Mouse (Mus musculus): Measurements from ENCODE around the gene Iltifb. TPM values are rescaled to one million over a fixed set of nuclear protein-coding genes. Genes with fewer than 3 reads are reported as not detected.
A peak's percentile ranks its signal among the peaks of the same experiment; 100 is the strongest.
"Not testable (repeated sequence)": the region's sequence is repeated elsewhere in the genome, so short reads cannot be mapped to it uniquely, and the experiment has no call there.

Iltifb gene
- polyA plus RNA-seq, 1 experiment, result not detected

- H3K36me3 ChIP-seq (ENCODE audit: control insufficient read depth, insufficient read depth, low read length); H3K4me3 ChIP-seq (ENCODE audit: insufficient read depth, low read depth, low read length): not testable (repeated sequence)
- 40% methylated on average over 1 of the region's 8 CpGs for WGBS
Measured at GRCm38 (mm10) chr10:118268812-118269211, 26.0 kb downstream of the Iltifb start.

GRCm38 (mm10) chr10:118258388-118258787 lies 36.5 kb downstream of the Iltifb start, which contains the start of gene Gm32802:
Gene Gm32802 (plus strand): TSS chr10:118258688.
- H3K27ac ChIP-seq (ENCODE audit: insufficient read depth, low read depth, low read length); H3K36me3 ChIP-seq (ENCODE audit: control insufficient read depth, insufficient read depth, low read length); H3K27me3 ChIP-seq (replicated peaks; ENCODE audit: control insufficient read depth, insufficient read depth, low read length); H3K4me1 ChIP-seq (ENCODE audit: control insufficient read depth, insufficient read depth, low read length); H3K4me3 ChIP-seq (ENCODE audit: insufficient read depth, low read depth, low read length); DNase-seq: not testable (repeated sequence)
- no CpG with 5 or more reads among the region's 13 CpGs for WGBS

More at GRCm38 (mm10) chr10:118268812-118269211, 26.0 kb downstream of the Iltifb start:
- H3K27me3 ChIP-seq (replicated peaks; ENCODE audit: control insufficient read depth, insufficient read depth, low read length); H3K27ac ChIP-seq (ENCODE audit: insufficient read depth, low read depth, low read length); DNase-seq; H3K4me1 ChIP-seq (ENCODE audit: control insufficient read depth, insufficient read depth, low read length): not testable (repeated sequence)

GRCm38 (mm10) chr10:118250852-118251295 lies 44.0 kb downstream of the Iltifb start:
- 18% methylated on average over 10 of the region's 10 CpGs for WGBS

GRCm38 (mm10) chr10:118249006-118249595 lies 45.7 kb downstream of the Iltifb start:
- DNase-seq, result peak; percentile 0
- not testable (repeated sequence) for H3K27me3 ChIP-seq (replicated peaks; ENCODE audit: control insufficient read depth, insufficient read depth, low read length); H3K36me3 ChIP-seq (ENCODE audit: control insufficient read depth, insufficient read depth, low read length); H3K4me3 ChIP-seq (ENCODE audit: insufficient read depth, low read depth, low read length); H3K27ac ChIP-seq (ENCODE audit: insufficient read depth, low read depth, low read length); H3K4me1 ChIP-seq (ENCODE audit: control insufficient read depth, insufficient read depth, low read length)
- WGBS, result 55% methylated on average over 11 of the region's 11 CpGs

More at GRCm38 (mm10) chr10:118250852-118251295, 44.0 kb downstream of the Iltifb start:
- H3K4me3 ChIP-seq (ENCODE audit: insufficient read depth, low read depth, low read length), result no peak overlapping the region
- TF ChIP-seq CTCF (conservative IDR thresholded peaks at IDR 0.05; ENCODE audit: insufficient read depth, insufficient read length, low read depth, low read length), result no peak; the same call in 1 of the 2 replicates
- no peak for TF ChIP-seq POLR2A (IDR thresholded peaks at IDR 0.05; ENCODE audit: low read depth, low read length)
- H3K27ac ChIP-seq (ENCODE audit: insufficient read depth, low read depth, low read length), result no peak overlapping the region
- no peaks in the 10 kb centered on the region for H3K27me3 ChIP-seq (replicated peaks; ENCODE audit: control insufficient read depth, insufficient read depth, low read length)
- H3K36me3 ChIP-seq (ENCODE audit: control insufficient read depth, insufficient read depth, low read length), result no peaks in the 10 kb centered on the region
- DNase-seq, result peak; percentile 5
- no peaks in the 10 kb centered on the region for H3K4me1 ChIP-seq (ENCODE audit: control insufficient read depth, insufficient read depth, low read length)

GRCm38 (mm10) chr10:118240680-118241079 lies 54.2 kb downstream of the Iltifb start, which contains the start of gene Gm32717:
Gene Gm32717 (minus strand): TSS chr10:118240780.
- H3K27ac ChIP-seq (ENCODE audit: insufficient read depth, low read depth, low read length); DNase-seq; H3K27me3 ChIP-seq (replicated peaks; ENCODE audit: control insufficient read depth, insufficient read depth, low read length); H3K36me3 ChIP-seq (ENCODE audit: control insufficient read depth, insufficient read depth, low read length); H3K4me3 ChIP-seq (ENCODE audit: insufficient read depth, low read depth, low read length); H3K4me1 ChIP-seq (ENCODE audit: control insufficient read depth, insufficient read depth, low read length): not testable (repeated sequence)
- WGBS, result no CpG with 5 or more reads among the region's 13 CpGs

Other genes with a start within 250 kb of the Iltifb start
- 3.3 TPM in 2 replicates for gene Mdm1, start 153.2 kb downstream of the Iltifb start, polyA plus RNA-seq (2012; rRNA removed)
- gene Il22, start 90.1 kb downstream of the Iltifb start, polyA plus RNA-seq (2012; rRNA removed), result not detected in 2 replicates
- not detected in 2 replicates for gene Gm32717, start 54.3 kb downstream of the Iltifb start, polyA plus RNA-seq (2012; rRNA removed)
- not detected in 2 replicates for gene Gm32802, start 36.4 kb downstream of the Iltifb start, polyA plus RNA-seq (2012; rRNA removed)
- gene Gm9040, start 31.9 kb upstream of the Iltifb start, polyA plus RNA-seq (2012; rRNA removed), result not detected in 2 replicates
- not detected in 2 replicates for gene Gm9044, start 37.4 kb upstream of the Iltifb start, polyA plus RNA-seq (2012; rRNA removed)
- gene Gm9045, start 42.8 kb upstream of the Iltifb start, polyA plus RNA-seq (2012; rRNA removed), result not detected in 2 replicates
- gene Gm9046, start 48.2 kb upstream of the Iltifb start, polyA plus RNA-seq (2012; rRNA removed), result not detected in 2 replicates
- not detected in 2 replicates for gene Gm9048, start 53.6 kb upstream of the Iltifb start, polyA plus RNA-seq (2012; rRNA removed)
- gene Gm9049, start 59.1 kb upstream of the Iltifb start, polyA plus RNA-seq (2012; rRNA removed), result not detected in 2 replicates
- not detected in 2 replicates for gene Ifng, start 146.0 kb upstream of the Iltifb start, polyA plus RNA-seq (2012; rRNA removed)

Data from kidney, adult 2 months (tissue).